Mouse (Mus musculus) neural tube, embryonic 13.5 days (tissue): ENCODE measurements around the gene Kcnd2. TPM values are rescaled to one million over a fixed set of nuclear protein-coding genes. Genes with fewer than 3 reads are reported as not detected.

Experiments
- ATAC-seq: fragments of 200-750 bp; cut with Nextera tagmentation; 2 replicates; pipeline ENCODE4 v1.8.0; 2017; ENCODE audit warnings: low read depth, mild to moderate bottlenecking, moderate TSS enrichment, moderate library complexity
- H3K27ac ChIP-seq: fragments of 300-500 bp; sonication (generic); replicated peaks from 2 replicates; pipeline ENCODE4 v1.5.1; 2015; ENCODE audit warnings: moderate library complexity, mild to moderate bottlenecking, inconsistent platforms
- H3K27me3 ChIP-seq: fragments of 300-500 bp; sonication (generic); 2 replicates; pipeline ENCODE4 v1.6.1; 2015; ENCODE audit warnings: mild to moderate bottlenecking, inconsistent platforms
- H3K36me3 ChIP-seq: fragments of 300-500 bp; sonication (generic); 2 replicates; pipeline ENCODE4 v1.6.1; 2015; ENCODE audit warnings: mild to moderate bottlenecking, inconsistent platforms
- H3K4me1 ChIP-seq: fragments of 300-500 bp; sonication (generic); replicated peaks from 2 replicates; pipeline ENCODE4 v1.6.1; 2015; ENCODE audit warnings: inconsistent platforms
- H3K4me2 ChIP-seq: fragments of 300-500 bp; sonication (generic); 2 replicates; pipeline ENCODE4 v1.6.1; 2015; ENCODE audit warnings: inconsistent platforms, mild to moderate bottlenecking, moderate library complexity
- H3K4me3 ChIP-seq: fragments of 300-500 bp; sonication (generic); 2 replicates; pipeline ENCODE4 v1.5.1; 2015; ENCODE audit warnings: mild to moderate bottlenecking, inconsistent platforms
- H3K9ac ChIP-seq: fragments of 300-500 bp; sonication (generic); 2 replicates; pipeline ENCODE4 v1.6.1; 2015; ENCODE audit warnings: moderate library complexity, mild to moderate bottlenecking, inconsistent platforms
- H3K9me3 ChIP-seq: fragments of 300-500 bp; sonication (generic); 2 replicates; pipeline ENCODE4 v1.6.1; 2016; ENCODE audit warnings: inconsistent platforms
- WGBS: fragments of 180-500 bp; shearing (Covaris S2); methylation state at CpG from one replicate; pipeline ENCODE4 v1.1.7; 2015; 5-methylcytosine and 5-hydroxymethylcytosine counted together
- polyA plus RNA-seq: library from polyadenylated mRNA; unstranded; fragments of >200 nt; fragmentation: Nextera tagmentation; extraction: Ambion mirVana; gene quantifications from 2 replicates; pipeline ENCODE4 v1.2.1, GENCODE M21; 2015

Kcnd2 gene
- 14.7 and 14.8 TPM in 2 replicates for polyA plus RNA-seq

- Histone ChIP-seq H3K4me1 (peaks cover 6% of the 10 kb centered on the region; the same call in 1 of the 2 replicates), H3K4me2 (peak within 1 kb of the TSS; percentile 86), H3K27me3 (0 out of 2 replicates have a peak, but pooled peaks cover 7% of the 10 kb centered on the region), H3K36me3 (no peaks in the 10 kb centered on the region), H3K27ac (peak within 1 kb of the TSS; percentile 90), H3K9me3 (no peaks in the 10 kb centered on the region), H3K4me3 (peak within 1 kb of the TSS; percentile 85), H3K9ac (peak within 1 kb of the TSS; percentile 88)
- 9% methylated on average over 34 of the region's 34 CpGs for WGBS
- peak; percentile 25 for ATAC-seq
Observed at GRCm38 (mm10) chr6:21215491-21216191, at the start of gene Kcnd2. TSS of gene Kcnd2 (plus strand) at chr6:21215503.

GRCm38 (mm10) chr6:21166611-21167010, 48.7 kb upstream of the Kcnd2 start:
- Histone ChIP-seq H3K9ac (no peak overlapping the region), H3K27ac (no peak overlapping the region), H3K4me2 (no peak overlapping the region), H3K36me3 (no peaks in the 10 kb centered on the region), H3K9me3 (no peaks in the 10 kb centered on the region), H3K27me3 (no peaks in the 10 kb centered on the region), H3K4me3 (no peak overlapping the region), H3K4me1 (no peaks in the 10 kb centered on the region)
- WGBS, result 90% methylated on average over 1 of the region's 1 CpGs
- no peak for ATAC-seq

GRCm38 (mm10) chr6:21195341-21195740, 20.0 kb upstream of the Kcnd2 start:
- H3K9me3 ChIP-seq, result peaks cover 8% of the 10 kb centered on the region; the same call in 1 of the 2 replicates
- H3K4me2 ChIP-seq, result no peak overlapping the region
- no peaks in the 10 kb centered on the region for H3K27me3 ChIP-seq
- no peaks in the 10 kb centered on the region for H3K4me1 ChIP-seq
- no peak overlapping the region for H3K4me3 ChIP-seq
- no peak overlapping the region for H3K27ac ChIP-seq
- ATAC-seq, result no peak
- WGBS, result 64% methylated on average over 2 of the region's 2 CpGs
- H3K36me3 ChIP-seq, result no peaks in the 10 kb centered on the region
- no peak overlapping the region for H3K9ac ChIP-seq

GRCm38 (mm10) chr6:21213865-21214672, 1.2 kb upstream of the Kcnd2 start:
- no peaks in the 10 kb centered on the region for H3K36me3 ChIP-seq
- H3K4me2 ChIP-seq, result peak overlapping the region; percentile 86
- peak overlapping the region; percentile 88 for H3K9ac ChIP-seq
- peak overlapping the region; percentile 90 for H3K27ac ChIP-seq
- peak; percentile 54 for ATAC-seq
- H3K4me3 ChIP-seq, result peak overlapping the region; percentile 85
- H3K9me3 ChIP-seq, result no peaks in the 10 kb centered on the region
- peaks cover 6% of the 10 kb centered on the region; the same call in 1 of the 2 replicates for H3K4me1 ChIP-seq
- under 1% methylated on average over 29 of the region's 29 CpGs for WGBS
- H3K27me3 ChIP-seq, result 0 out of 2 replicates have a peak, but pooled peaks cover 7% of the 10 kb centered on the region

GRCm38 (mm10) chr6:21214673-21215490, 421 bp upstream of the Kcnd2 start:
- peaks cover 6% of the 10 kb centered on the region; the same call in 1 of the 2 replicates for H3K4me1 ChIP-seq
- WGBS, result under 1% methylated on average over 81 of the region's 83 CpGs
- H3K4me2 ChIP-seq, result peak overlapping the region; percentile 86
- peak overlapping the region; percentile 85 for H3K4me3 ChIP-seq
- peak; percentile 82 for ATAC-seq
- H3K36me3 ChIP-seq, result no peaks in the 10 kb centered on the region
- H3K9me3 ChIP-seq, result no peaks in the 10 kb centered on the region
- H3K27ac ChIP-seq, result peak overlapping the region; percentile 90
- H3K27me3 ChIP-seq, result 0 out of 2 replicates have a peak, but pooled peaks cover 7% of the 10 kb centered on the region
- peak overlapping the region; percentile 88 for H3K9ac ChIP-seq

- no peaks in the 10 kb centered on the region for H3K36me3 ChIP-seq
- peak overlapping the region; percentile 86 for H3K4me2 ChIP-seq
- WGBS, result 94% methylated on average over 27 of the region's 27 CpGs
- H3K4me3 ChIP-seq, result peak overlapping the region; percentile 85
- no peak overlapping the region for H3K27ac ChIP-seq
- no peaks in the 10 kb centered on the region for H3K9me3 ChIP-seq
- 0 out of 2 replicates have a peak, but pooled peaks cover 7% of the 10 kb centered on the region for H3K27me3 ChIP-seq
- no peak for ATAC-seq
- peaks cover 6% of the 10 kb centered on the region; the same call in 1 of the 2 replicates for H3K4me1 ChIP-seq
- H3K9ac ChIP-seq, result no peak overlapping the region
Observed at GRCm38 (mm10) chr6:21216206-21217020, 1.1 kb downstream of the Kcnd2 start.

GRCm38 (mm10) chr6:21217156-21217555, 1.9 kb downstream of the Kcnd2 start:
- peak overlapping the region; percentile 14; the same call in 1 of the 2 replicates for H3K4me3 ChIP-seq
- peaks cover 6% of the 10 kb centered on the region; the same call in 1 of the 2 replicates for H3K4me1 ChIP-seq
- H3K27ac ChIP-seq, result no peak overlapping the region
- no peak overlapping the region for H3K9ac ChIP-seq
- ATAC-seq, result no peak
- 90% methylated on average over 10 of the region's 10 CpGs for WGBS
- H3K36me3 ChIP-seq, result no peaks in the 10 kb centered on the region
- H3K27me3 ChIP-seq, result 0 out of 2 replicates have a peak, but pooled peaks cover 7% of the 10 kb centered on the region
- H3K4me2 ChIP-seq, result peak overlapping the region; percentile 86
- H3K9me3 ChIP-seq, result no peaks in the 10 kb centered on the region

- ATAC-seq, result no peak
- no peaks in the 10 kb centered on the region for H3K36me3 ChIP-seq
Observed at GRCm38 (mm10) chr6:21226124-21226523, 10.8 kb downstream of the Kcnd2 start.

GRCm38 (mm10) chr6:21259031-21259430, 43.7 kb downstream of the Kcnd2 start:
- no peak overlapping the region for H3K9ac ChIP-seq
- H3K36me3 ChIP-seq, result no peaks in the 10 kb centered on the region
- no peaks in the 10 kb centered on the region for H3K27me3 ChIP-seq
- H3K4me3 ChIP-seq, result no peak overlapping the region
- H3K4me2 ChIP-seq, result no peak overlapping the region
- WGBS, result 73% methylated on average over 5 of the region's 5 CpGs
- no peak overlapping the region for H3K27ac ChIP-seq
- ATAC-seq, result no peak
- H3K9me3 ChIP-seq, result no peaks in the 10 kb centered on the region
- no peaks in the 10 kb centered on the region for H3K4me1 ChIP-seq

More at GRCm38 (mm10) chr6:21226124-21226523, 10.8 kb downstream of the Kcnd2 start:
- Histone ChIP-seq H3K4me3 (no peak overlapping the region), H3K9ac (no peak overlapping the region), H3K27ac (no peak overlapping the region), H3K27me3 (no peaks in the 10 kb centered on the region), H3K4me1 (no peaks in the 10 kb centered on the region), H3K4me2 (no peak overlapping the region), H3K9me3 (no peaks in the 10 kb centered on the region)
- 95% methylated on average over 4 of the region's 4 CpGs for WGBS

- ATAC-seq, result no peak
- WGBS, result 68% methylated on average over 2 of the region's 2 CpGs
Observed at GRCm38 (mm10) chr6:21267897-21268296, 52.6 kb downstream of the Kcnd2 start.

More at GRCm38 (mm10) chr6:21267897-21268296, 52.6 kb downstream of the Kcnd2 start:
- no peaks in the 10 kb centered on the region for H3K27me3 ChIP-seq
- H3K36me3 ChIP-seq, result no peaks in the 10 kb centered on the region
- H3K27ac ChIP-seq, result no peak overlapping the region
- H3K9me3 ChIP-seq, result no peaks in the 10 kb centered on the region
- H3K9ac ChIP-seq, result no peak overlapping the region
- H3K4me3 ChIP-seq, result no peak overlapping the region
- no peak overlapping the region for H3K4me2 ChIP-seq
- H3K4me1 ChIP-seq, result no peaks in the 10 kb centered on the region
